Mouse (Mus musculus): ENCODE results near the gene Stn1. TPM values are rescaled to one million over a fixed set of nuclear protein-coding genes. Genes with fewer than 3 reads are reported as not detected.

The Stn1 gene
- polyA plus RNA-seq, 1 experiment from 2014 or later = 48.1 TPM

GRCm38 (mm10) chr19:47460120-47460960, 77.0 kb downstream of the Stn1 start:
- WGBS = 55% methylated on average over 19 of the region's 19 CpGs
- H3K27me3 ChIP-seq (replicated peaks; ENCODE audit: control insufficient read depth, insufficient read depth, low read length) = no peaks in the 10 kb centered on the region
- ATAC-seq (ENCODE audit: low read depth) (no peak), DNase-seq (ENCODE audit: low spot score) (peak; percentile 74)
- H3K4me3 ChIP-seq (ENCODE audit: low read depth, low read length) = no peak overlapping the region
- no peak overlapping the region for H3K9ac ChIP-seq (ENCODE audit: low read depth, low read length)
- H3K4me1 ChIP-seq (ENCODE audit: control insufficient read depth, insufficient read depth, low read length) = peaks cover 35% of the 10 kb centered on the region
- peak overlapping the region; percentile 8; the same call in 1 of the 2 replicates for H3K4me2 ChIP-seq (ENCODE audit: low read depth, low read length)
- H3K36me3 ChIP-seq (ENCODE audit: control insufficient read depth, insufficient read depth, low read length) = no peaks in the 10 kb centered on the region; the same call in 1 of the 2 replicates
- no peak overlapping the region for H3K27ac ChIP-seq (replicated peaks; ENCODE audit: low read depth, low read length)
- H3K9me3 ChIP-seq (ENCODE audit: control insufficient read depth, low read length) = no peaks in the 10 kb centered on the region

DNA sequence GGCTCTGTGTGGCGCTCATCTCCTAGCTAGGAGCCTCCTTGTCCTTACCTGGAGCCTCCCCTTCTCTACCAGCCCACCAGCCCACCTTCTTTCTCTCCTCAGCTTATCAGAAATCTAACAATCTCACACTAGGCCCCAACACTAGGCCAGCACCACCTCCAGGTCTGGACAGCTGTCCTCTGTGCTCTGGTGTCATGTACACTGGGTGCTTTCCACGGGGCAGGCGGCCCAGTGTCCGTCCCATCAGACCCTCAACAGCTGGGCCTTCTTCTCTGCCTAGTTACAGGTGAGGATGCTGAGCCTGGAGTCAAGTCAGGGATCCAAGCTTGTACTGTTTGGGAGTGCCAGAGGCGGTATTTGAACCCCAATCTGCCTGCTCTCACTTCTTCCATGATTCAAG, 78.1 kb downstream of the Stn1 start:
- Histone ChIP-seq H3K4me3 (ENCODE audit: low read depth, low read length) (no peak overlapping the region), H3K27ac (replicated peaks; ENCODE audit: low read depth, low read length) (no peak overlapping the region), H3K9me3 (ENCODE audit: control insufficient read depth, low read length) (no peaks in the 10 kb centered on the region), H3K36me3 (ENCODE audit: control insufficient read depth, insufficient read depth, low read length) (no peaks in the 10 kb centered on the region; the same call in 1 of the 2 replicates), H3K9ac (ENCODE audit: low read depth, low read length) (no peak overlapping the region), H3K4me2 (ENCODE audit: low read depth, low read length) (no peak overlapping the region), H3K27me3 (replicated peaks; ENCODE audit: control insufficient read depth, insufficient read depth, low read length) (no peaks in the 10 kb centered on the region), H3K4me1 (ENCODE audit: control insufficient read depth, insufficient read depth, low read length) (peaks cover 36% of the 10 kb centered on the region)
- ATAC-seq (ENCODE audit: low read depth) (no peak), DNase-seq (ENCODE audit: low spot score) (no peak)
- 84% methylated on average over 5 of the region's 5 CpGs for WGBS

DNA sequence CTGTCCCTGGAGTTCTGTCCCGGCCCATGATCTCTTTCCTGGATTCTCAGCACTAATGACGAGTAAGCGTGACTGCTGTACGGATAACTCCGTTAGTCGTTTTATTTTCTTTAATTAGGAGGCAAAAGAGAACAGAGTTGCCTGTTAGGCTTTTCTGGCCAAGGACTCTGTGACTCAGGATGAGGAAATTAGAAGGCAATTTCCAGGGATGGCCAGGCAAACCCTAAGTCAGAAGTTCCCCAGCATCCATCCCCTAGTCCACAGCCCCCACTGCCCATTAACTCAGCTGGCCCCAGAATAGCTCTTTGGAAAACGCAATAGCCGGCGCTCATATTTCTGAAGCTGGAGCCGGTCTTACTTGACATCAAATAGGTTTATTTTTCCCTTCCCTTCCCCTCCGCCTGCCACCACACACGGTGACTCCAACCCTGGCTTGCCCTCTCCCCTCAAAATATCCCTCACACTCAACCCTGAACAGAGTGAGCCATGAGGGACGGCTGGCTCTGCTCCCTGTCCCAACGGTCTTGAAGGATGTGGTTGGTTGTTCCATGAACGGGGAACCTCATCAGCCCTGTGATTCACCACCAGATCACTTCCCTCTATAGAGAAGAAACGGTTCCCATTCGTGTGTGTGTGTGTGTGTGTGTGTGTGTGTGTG, 78.7 kb downstream of the Stn1 start:
- Histone ChIP-seq H3K4me3 (ENCODE audit: low read depth, low read length) (no peak overlapping the region), H3K9ac (ENCODE audit: low read depth, low read length) (no peak overlapping the region), H3K4me2 (ENCODE audit: low read depth, low read length) (no peak overlapping the region), H3K27me3 (replicated peaks; ENCODE audit: control insufficient read depth, insufficient read depth, low read length) (no peaks in the 10 kb centered on the region), H3K4me1 (ENCODE audit: control insufficient read depth, insufficient read depth, low read length) (peaks cover 42% of the 10 kb centered on the region), H3K9me3 (ENCODE audit: control insufficient read depth, low read length) (no peaks in the 10 kb centered on the region), H3K36me3 (ENCODE audit: control insufficient read depth, insufficient read depth, low read length) (no peaks in the 10 kb centered on the region; the same call in 1 of the 2 replicates), H3K27ac (replicated peaks; ENCODE audit: low read depth, low read length) (0 out of 2 replicates have a peak overlapping the region, but pooled peaks have one; percentile 11)
- WGBS = 55% methylated on average over 17 of the region's 17 CpGs
- ATAC-seq (ENCODE audit: low read depth) (no peak), DNase-seq (ENCODE audit: low spot score) (no peak)

- Histone ChIP-seq H3K4me3 (ENCODE audit: low read depth, low read length) (no peak overlapping the region), H3K4me2 (ENCODE audit: low read depth, low read length) (no peak overlapping the region), H3K36me3 (ENCODE audit: control insufficient read depth, insufficient read depth, low read length) (no peaks in the 10 kb centered on the region; the same call in 1 of the 2 replicates), H3K9me3 (ENCODE audit: control insufficient read depth, low read length) (no peaks in the 10 kb centered on the region), H3K9ac (ENCODE audit: low read depth, low read length) (no peak overlapping the region), H3K4me1 (ENCODE audit: control insufficient read depth, insufficient read depth, low read length) (peaks cover 43% of the 10 kb centered on the region), H3K27me3 (replicated peaks; ENCODE audit: control insufficient read depth, insufficient read depth, low read length) (no peaks in the 10 kb centered on the region), H3K27ac (replicated peaks; ENCODE audit: low read depth, low read length) (peak overlapping the region; percentile 11; the same call in 1 of the 2 replicates)
- DNase-seq (ENCODE audit: low spot score) = no peak
- no peak for ATAC-seq (ENCODE audit: low read depth)
- WGBS = 65% methylated on average over 13 of the region's 13 CpGs
Observed at GRCm38 (mm10) chr19:47457711-47458503, 79.4 kb downstream of the Stn1 start.

DNA sequence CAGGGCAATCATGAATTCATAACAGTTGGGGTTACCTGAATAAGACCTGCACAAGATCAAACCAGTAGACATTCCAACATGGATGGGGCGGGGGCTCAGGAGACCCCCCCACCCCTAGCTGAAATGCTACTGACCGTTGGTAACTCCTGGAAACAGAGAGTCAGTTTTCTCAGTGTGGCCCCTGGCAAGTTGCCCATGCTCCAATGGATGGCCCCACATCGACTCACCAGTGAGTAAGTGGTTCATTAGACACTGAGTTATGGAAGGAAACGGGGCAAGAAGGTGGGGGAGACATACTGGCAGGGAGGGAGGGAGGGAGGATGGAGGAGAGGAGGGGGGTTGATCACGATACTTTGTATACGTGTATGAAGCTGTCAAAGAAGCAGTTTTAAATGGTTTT, 81.3 kb downstream of the Stn1 start:
- DNase-seq (ENCODE audit: low spot score) = no peak
- Histone ChIP-seq H3K4me2 (ENCODE audit: low read depth, low read length) (no peak overlapping the region), H3K9ac (ENCODE audit: low read depth, low read length) (no peak overlapping the region), H3K4me1 (ENCODE audit: control insufficient read depth, insufficient read depth, low read length) (peaks cover 40% of the 10 kb centered on the region), H3K4me3 (ENCODE audit: low read depth, low read length) (no peak overlapping the region), H3K27me3 (replicated peaks; ENCODE audit: control insufficient read depth, insufficient read depth, low read length) (no peaks in the 10 kb centered on the region), H3K36me3 (ENCODE audit: control insufficient read depth, insufficient read depth, low read length) (no peaks in the 10 kb centered on the region), H3K27ac (replicated peaks; ENCODE audit: low read depth, low read length) (no peak overlapping the region), H3K9me3 (ENCODE audit: control insufficient read depth, low read length) (no peaks in the 10 kb centered on the region)
- no peak for ATAC-seq (ENCODE audit: low read depth)
- 63% methylated on average over 6 of the region's 6 CpGs for WGBS

DNA sequence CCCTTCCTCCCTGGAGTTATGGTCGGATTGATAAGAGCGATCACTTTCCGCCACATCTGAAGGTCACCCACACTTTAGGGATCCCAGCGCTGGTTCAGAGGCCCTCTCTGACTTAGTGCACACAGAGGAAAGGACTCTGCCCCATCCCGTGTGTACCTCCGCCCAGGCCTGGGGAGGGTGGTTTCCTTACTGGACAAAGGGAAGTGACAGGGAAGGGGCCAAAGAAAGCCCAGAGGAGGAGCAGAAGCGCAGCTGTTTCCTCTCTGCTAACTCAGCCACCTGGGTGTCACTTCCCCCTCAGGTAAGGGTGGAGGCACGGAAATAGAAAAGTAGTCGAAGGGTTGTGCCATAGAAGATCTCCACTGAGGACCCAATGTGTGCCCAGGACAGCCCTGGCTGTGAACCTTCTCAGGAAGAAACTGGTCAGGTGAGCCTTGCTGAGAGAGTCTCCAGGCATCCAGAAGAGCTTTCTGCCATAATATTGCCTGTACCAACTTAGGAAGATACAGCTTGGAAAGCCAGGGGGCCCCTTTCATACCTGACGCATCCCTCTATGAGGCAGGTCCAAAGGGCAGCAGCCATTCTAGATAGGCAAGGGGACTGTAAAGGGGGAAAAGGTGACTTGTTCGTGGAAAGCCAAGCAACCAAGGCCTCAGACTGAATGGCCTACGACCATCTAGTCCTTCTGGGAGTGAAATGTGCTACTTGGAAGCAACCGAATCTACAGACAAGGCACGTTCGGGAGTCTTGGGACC, 82.1 kb downstream of the Stn1 start:
- Histone ChIP-seq H3K27ac (replicated peaks; ENCODE audit: low read depth, low read length) (no peak overlapping the region), H3K27me3 (replicated peaks; ENCODE audit: control insufficient read depth, insufficient read depth, low read length) (no peaks in the 10 kb centered on the region), H3K9ac (ENCODE audit: low read depth, low read length) (no peak overlapping the region), H3K36me3 (ENCODE audit: control insufficient read depth, insufficient read depth, low read length) (no peaks in the 10 kb centered on the region), H3K4me1 (ENCODE audit: control insufficient read depth, insufficient read depth, low read length) (peaks cover 42% of the 10 kb centered on the region), H3K4me3 (ENCODE audit: low read depth, low read length) (no peak overlapping the region), H3K4me2 (ENCODE audit: low read depth, low read length) (no peak overlapping the region), H3K9me3 (ENCODE audit: control insufficient read depth, low read length) (no peaks in the 10 kb centered on the region)
- 83% methylated on average over 15 of the region's 15 CpGs for WGBS
- DNase-seq (ENCODE audit: low spot score) = no peak
- no peak for ATAC-seq (ENCODE audit: low read depth)

DNA sequence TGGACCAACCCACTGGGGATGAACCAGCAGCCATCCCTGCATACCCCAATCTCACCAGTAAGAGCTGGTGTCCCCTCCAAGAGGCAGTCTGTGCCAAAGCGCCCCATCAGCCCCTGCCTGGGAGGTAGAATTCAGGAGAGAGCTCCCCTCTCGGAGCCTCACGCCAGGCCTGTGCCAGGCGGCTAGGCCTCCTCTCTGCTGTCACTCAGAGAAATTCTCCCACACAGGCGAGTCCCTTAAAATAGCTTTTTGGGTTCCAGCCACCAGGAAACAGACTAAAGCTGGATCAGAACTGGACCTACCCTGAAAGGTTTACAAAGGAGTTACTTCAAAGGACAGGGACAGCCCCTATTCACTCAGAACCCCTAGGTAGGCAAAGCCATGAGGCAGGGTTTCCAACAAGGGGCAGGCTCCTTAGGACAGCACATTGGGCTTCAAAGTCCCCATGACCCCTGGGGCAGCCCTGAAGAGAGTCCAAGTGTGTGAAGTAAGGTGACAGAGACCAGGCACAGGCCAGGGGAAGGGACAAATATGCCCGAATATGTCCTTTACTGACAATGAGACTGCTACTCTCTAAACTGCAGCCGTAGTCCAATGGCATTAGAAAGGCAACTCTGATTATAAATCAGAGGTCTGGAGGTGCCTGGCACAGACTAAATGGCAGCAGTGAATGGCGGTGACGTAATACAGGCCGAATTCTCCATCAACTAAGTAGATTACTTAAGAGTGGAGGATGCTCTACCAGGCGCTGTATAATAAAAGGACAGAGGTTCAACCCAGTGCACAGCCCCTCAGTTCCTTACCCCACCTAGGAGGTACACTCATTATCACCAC, 82.9 kb downstream of the Stn1 start:
- H3K9me3 ChIP-seq (ENCODE audit: control insufficient read depth, low read length) = no peaks in the 10 kb centered on the region
- peak overlapping the region; percentile 65 for H3K27ac ChIP-seq (replicated peaks; ENCODE audit: low read depth, low read length)
- no peaks in the 10 kb centered on the region for H3K27me3 ChIP-seq (replicated peaks; ENCODE audit: control insufficient read depth, insufficient read depth, low read length)
- ATAC-seq (ENCODE audit: low read depth) (no peak), DNase-seq (ENCODE audit: low spot score) (peak; percentile 72)
- H3K4me1 ChIP-seq (ENCODE audit: control insufficient read depth, insufficient read depth, low read length) = peaks cover 42% of the 10 kb centered on the region
- peak overlapping the region; percentile 30; the same call in 1 of the 2 replicates for H3K9ac ChIP-seq (ENCODE audit: low read depth, low read length)
- 73% methylated on average over 11 of the region's 11 CpGs for WGBS
- H3K36me3 ChIP-seq (ENCODE audit: control insufficient read depth, insufficient read depth, low read length) = no peaks in the 10 kb centered on the region
- no peak overlapping the region for H3K4me3 ChIP-seq (ENCODE audit: low read depth, low read length)
- peak overlapping the region; percentile 28 for H3K4me2 ChIP-seq (ENCODE audit: low read depth, low read length)
